Mouse (Mus musculus): ENCODE measurements around the gene Tex33. TPM values are rescaled to one million over a fixed set of nuclear protein-coding genes. Genes with fewer than 3 reads are reported as not detected.

Gene Tex33
- polyA plus RNA-seq, 1 experiment from 2014 or later, result not detected

- Histone ChIP-seq H3K27me3 (ENCODE audit: control insufficient read depth, insufficient read depth, low read depth, low read length) (no peaks in the 10 kb centered on the region), H3K4me2 (ENCODE audit: low read depth, low read length) (no peak overlapping the region), H3K27ac (ENCODE audit: low read length) (no peak overlapping the region), H3K9me3 (replicated peaks; ENCODE audit: control insufficient read depth, low read length) (no peaks in the 10 kb centered on the region), H3K4me3 (ENCODE audit: low read depth, low read length) (no peak overlapping the region), H3K36me3 (ENCODE audit: control insufficient read depth, insufficient read depth) (no peaks in the 10 kb centered on the region), H3K9ac (ENCODE audit: low read depth, low read length) (no peak overlapping the region), H3K4me1 (ENCODE audit: control insufficient read depth, low read depth, low read length) (peaks cover 7% of the 10 kb centered on the region)
- WGBS (ENCODE audit: insufficient replicate concordance), result 75% methylated on average over 1 of the region's 1 CpGs
- no peak for ATAC-seq (ENCODE audit: low read depth)
These were observed 10.1 kb downstream of the Tex33 start for GRCm38 (mm10) chr15:78385564-78385963.

- peak; percentile 67 for ATAC-seq (ENCODE audit: low read depth)
These were observed 11.2 kb downstream of the Tex33 start for GRCm38 (mm10) chr15:78384220-78385116.

GRCm38 (mm10) chr15:78383450-78384219 is 12.1 kb downstream of the Tex33 start:
- Histone ChIP-seq H3K4me2 (ENCODE audit: low read depth, low read length) (no peak overlapping the region), H3K4me3 (ENCODE audit: low read depth, low read length) (no peak overlapping the region), H3K9ac (ENCODE audit: low read depth, low read length) (no peak overlapping the region), H3K27ac (ENCODE audit: low read length) (no peak overlapping the region), H3K9me3 (replicated peaks; ENCODE audit: control insufficient read depth, low read length) (no peaks in the 10 kb centered on the region), H3K36me3 (ENCODE audit: control insufficient read depth, insufficient read depth) (no peaks in the 10 kb centered on the region), H3K4me1 (ENCODE audit: control insufficient read depth, low read depth, low read length) (peaks cover 7% of the 10 kb centered on the region), H3K27me3 (ENCODE audit: control insufficient read depth, insufficient read depth, low read depth, low read length) (no peaks in the 10 kb centered on the region)
- WGBS (ENCODE audit: insufficient replicate concordance), result 65% methylated on average over 11 of the region's 11 CpGs
- peak; percentile 47; the same call in 1 of the 2 replicates for ATAC-seq (ENCODE audit: low read depth)

More at GRCm38 (mm10) chr15:78384220-78385116, 11.2 kb downstream of the Tex33 start:
- H3K27me3 ChIP-seq (ENCODE audit: control insufficient read depth, insufficient read depth, low read depth, low read length), result no peaks in the 10 kb centered on the region
- 49% methylated on average over 7 of the region's 7 CpGs for WGBS (ENCODE audit: insufficient replicate concordance)
- no peak overlapping the region for H3K9ac ChIP-seq (ENCODE audit: low read depth, low read length)
- H3K4me1 ChIP-seq (ENCODE audit: control insufficient read depth, low read depth, low read length), result peaks cover 7% of the 10 kb centered on the region
- no peaks in the 10 kb centered on the region for H3K36me3 ChIP-seq (ENCODE audit: control insufficient read depth, insufficient read depth)
- no peak overlapping the region for H3K4me3 ChIP-seq (ENCODE audit: low read depth, low read length)
- no peak overlapping the region for H3K27ac ChIP-seq (ENCODE audit: low read length)
- H3K9me3 ChIP-seq (replicated peaks; ENCODE audit: control insufficient read depth, low read length), result no peaks in the 10 kb centered on the region
- H3K4me2 ChIP-seq (ENCODE audit: low read depth, low read length), result no peak overlapping the region

- 77% methylated on average over 4 of the region's 4 CpGs for WGBS (ENCODE audit: insufficient replicate concordance)
- no peak overlapping the region for H3K4me2 ChIP-seq (ENCODE audit: low read depth, low read length)
These were observed 13.6 kb downstream of the Tex33 start for GRCm38 (mm10) chr15:78382115-78382514.

GRCm38 (mm10) chr15:78380741-78381140 is 15.0 kb downstream of the Tex33 start:
- no peak for ATAC-seq (ENCODE audit: low read depth)
- Histone ChIP-seq H3K9ac (ENCODE audit: low read depth, low read length) (no peak overlapping the region), H3K4me3 (ENCODE audit: low read depth, low read length) (no peak overlapping the region), H3K9me3 (replicated peaks; ENCODE audit: control insufficient read depth, low read length) (no peaks in the 10 kb centered on the region), H3K36me3 (ENCODE audit: control insufficient read depth, insufficient read depth) (no peaks in the 10 kb centered on the region), H3K27ac (ENCODE audit: low read length) (no peak overlapping the region), H3K27me3 (ENCODE audit: control insufficient read depth, insufficient read depth, low read depth, low read length) (no peaks in the 10 kb centered on the region), H3K4me2 (ENCODE audit: low read depth, low read length) (no peak overlapping the region), H3K4me1 (ENCODE audit: control insufficient read depth, low read depth, low read length) (peaks cover 7% of the 10 kb centered on the region)
- WGBS (ENCODE audit: insufficient replicate concordance), result 51% methylated on average over 4 of the region's 4 CpGs

More at GRCm38 (mm10) chr15:78382115-78382514, 13.6 kb downstream of the Tex33 start:
- Histone ChIP-seq H3K4me1 (ENCODE audit: control insufficient read depth, low read depth, low read length) (peaks cover 7% of the 10 kb centered on the region), H3K36me3 (ENCODE audit: control insufficient read depth, insufficient read depth) (no peaks in the 10 kb centered on the region), H3K27me3 (ENCODE audit: control insufficient read depth, insufficient read depth, low read depth, low read length) (no peaks in the 10 kb centered on the region), H3K4me3 (ENCODE audit: low read depth, low read length) (no peak overlapping the region), H3K27ac (ENCODE audit: low read length) (no peak overlapping the region), H3K9ac (ENCODE audit: low read depth, low read length) (no peak overlapping the region), H3K9me3 (replicated peaks; ENCODE audit: control insufficient read depth, low read length) (no peaks in the 10 kb centered on the region)
- no peak for ATAC-seq (ENCODE audit: low read depth)

GRCm38 (mm10) chr15:78380208-78380607 is 15.5 kb downstream of the Tex33 start:
- Histone ChIP-seq H3K4me1 (ENCODE audit: control insufficient read depth, low read depth, low read length) (peaks cover 7% of the 10 kb centered on the region), H3K36me3 (ENCODE audit: control insufficient read depth, insufficient read depth) (no peaks in the 10 kb centered on the region), H3K4me2 (ENCODE audit: low read depth, low read length) (no peak overlapping the region), H3K27me3 (ENCODE audit: control insufficient read depth, insufficient read depth, low read depth, low read length) (no peaks in the 10 kb centered on the region), H3K4me3 (ENCODE audit: low read depth, low read length) (no peak overlapping the region), H3K9me3 (replicated peaks; ENCODE audit: control insufficient read depth, low read length) (no peaks in the 10 kb centered on the region), H3K9ac (ENCODE audit: low read depth, low read length) (no peak overlapping the region), H3K27ac (ENCODE audit: low read length) (no peak overlapping the region)
- no peak for ATAC-seq (ENCODE audit: low read depth)
- 59% methylated on average over 2 of the region's 2 CpGs for WGBS (ENCODE audit: insufficient replicate concordance)

- no peak overlapping the region for H3K4me3 ChIP-seq (ENCODE audit: low read depth, low read length)
- H3K27me3 ChIP-seq (ENCODE audit: control insufficient read depth, insufficient read depth, low read depth, low read length), result no peaks in the 10 kb centered on the region
- 59% methylated on average over 10 of the region's 10 CpGs for whole genome bisulfite sequencing (ENCODE audit: insufficient replicate concordance)
- no peaks in the 10 kb centered on the region for H3K9me3 ChIP-seq (replicated peaks; ENCODE audit: control insufficient read depth, low read length)
- no peak for ATAC-seq (ENCODE audit: low read depth)
- H3K36me3 ChIP-seq (ENCODE audit: control insufficient read depth, insufficient read depth), result no peaks in the 10 kb centered on the region
- H3K9ac ChIP-seq (ENCODE audit: low read depth, low read length), result no peak overlapping the region
- H3K4me1 ChIP-seq (ENCODE audit: control insufficient read depth, low read depth, low read length), result no peaks in the 10 kb centered on the region; the same call in 1 of the 2 replicates
- no peak overlapping the region for H3K27ac ChIP-seq (ENCODE audit: low read length)
- no peak overlapping the region for H3K4me2 ChIP-seq (ENCODE audit: low read depth, low read length)
These were observed 17.2 kb downstream of the Tex33 start for GRCm38 (mm10) chr15:78378556-78378955.

GRCm38 (mm10) chr15:78377859-78378258 is 17.9 kb downstream of the Tex33 start:
- Histone ChIP-seq H3K27ac (ENCODE audit: low read length) (no peak overlapping the region), H3K27me3 (ENCODE audit: control insufficient read depth, insufficient read depth, low read depth, low read length) (no peaks in the 10 kb centered on the region), H3K4me3 (ENCODE audit: low read depth, low read length) (no peak overlapping the region), H3K9me3 (replicated peaks; ENCODE audit: control insufficient read depth, low read length) (no peaks in the 10 kb centered on the region), H3K9ac (ENCODE audit: low read depth, low read length) (no peak overlapping the region), H3K36me3 (ENCODE audit: control insufficient read depth, insufficient read depth) (no peaks in the 10 kb centered on the region), H3K4me1 (ENCODE audit: control insufficient read depth, low read depth, low read length) (no peaks in the 10 kb centered on the region), H3K4me2 (ENCODE audit: low read depth, low read length) (no peak overlapping the region)
- 78% methylated on average over 10 of the region's 10 CpGs for WGBS (ENCODE audit: insufficient replicate concordance)
- ATAC-seq (ENCODE audit: low read depth), result no peak

All from liver, embryonic 16.5 days (tissue).